Mouse (Mus musculus): ENCODE results near the gene Clec2l.

DNA sequence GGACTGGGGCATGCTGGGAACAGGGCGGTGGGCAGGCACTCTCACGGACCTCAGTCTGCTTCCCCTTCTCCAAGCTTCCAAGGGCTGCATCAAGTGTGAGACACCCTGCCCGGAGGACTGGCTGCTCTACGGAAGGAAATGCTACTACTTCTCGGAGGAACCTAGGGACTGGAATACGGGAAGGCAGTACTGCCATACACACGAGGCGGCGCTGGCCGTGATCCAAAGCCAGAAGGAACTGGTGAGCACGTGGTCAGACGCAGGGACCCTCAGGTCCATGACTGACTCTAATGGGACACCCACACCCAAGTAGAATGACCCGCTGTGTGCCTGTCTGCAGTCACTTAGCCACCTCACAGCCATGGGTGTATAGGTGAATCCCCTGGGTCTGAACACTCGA is 13.9 kb downstream of the Clec2l start:
- TF ChIP-seq CTCF (conservative IDR thresholded peaks at IDR 0.05; ENCODE audit: insufficient read depth, insufficient read length, low read depth, low read length) = no peak
- TF ChIP-seq POLR2A (IDR thresholded peaks at IDR 0.05; ENCODE audit: low read depth, low read length) = no peak
